Mouse (Mus musculus) hindbrain, embryonic 13.5 days (tissue): ENCODE measurements around the gene Btaf1. TPM values are rescaled to one million over a fixed set of nuclear protein-coding genes. Genes with fewer than 3 reads are reported as not detected.
"Not testable (repeated sequence)": the region's sequence is repeated elsewhere in the genome, so short reads cannot be mapped to it uniquely, and the experiment has no call there.

ENCODE experiments used
- ATAC-seq: fragments of 200-750 bp; cut with Nextera tagmentation; 2 replicates; pipeline ENCODE4 v1.8.0; 2017; ENCODE audit warnings: moderate TSS enrichment; ENCODE audit not compliant: low FRiP score
- H3K27ac ChIP-seq: fragments of 300-500 bp; sonication (generic); 2 replicates; pipeline ENCODE4 v1.5.1; 2015; ENCODE audit warnings: inconsistent platforms, mild to moderate bottlenecking, moderate library complexity
- H3K27me3 ChIP-seq: fragments of 300-500 bp; sonication (generic); 2 replicates; pipeline ENCODE4 v1.6.1; 2015; ENCODE audit warnings: mild to moderate bottlenecking, inconsistent platforms
- H3K36me3 ChIP-seq: fragments of 300-500 bp; sonication (generic); 2 replicates; pipeline ENCODE4 v1.6.1; 2015; ENCODE audit warnings: mild to moderate bottlenecking, inconsistent platforms
- H3K4me1 ChIP-seq: fragments of 300-500 bp; sonication (generic); replicated peaks from 2 replicates; pipeline ENCODE4 v1.6.1; 2015; ENCODE audit warnings: inconsistent platforms
- H3K4me2 ChIP-seq: fragments of 300-500 bp; sonication (generic); 2 replicates; pipeline ENCODE4 v1.6.1; 2015; ENCODE audit warnings: inconsistent platforms, mild to moderate bottlenecking, moderate library complexity
- H3K4me3 ChIP-seq: fragments of 300-500 bp; sonication (generic); 2 replicates; pipeline ENCODE4 v1.5.1; 2015; ENCODE audit warnings: mild to moderate bottlenecking, inconsistent platforms
- H3K9ac ChIP-seq: fragments of 300-500 bp; sonication (generic); 2 replicates; pipeline ENCODE4 v1.6.1; 2015; ENCODE audit warnings: mild to moderate bottlenecking, inconsistent platforms
- H3K9me3 ChIP-seq: fragments of 300-500 bp; sonication (generic); 2 replicates; pipeline ENCODE4 v1.6.1; 2016; ENCODE audit warnings: inconsistent platforms
- WGBS: fragments of 180-500 bp; shearing (Covaris S2); methylation state at CpG from one replicate; pipeline ENCODE4 v1.1.7; 2015; 5-methylcytosine and 5-hydroxymethylcytosine counted together
- polyA plus RNA-seq: library from polyadenylated mRNA; unstranded; fragments of >200 nt; fragmentation: Nextera tagmentation; extraction: Ambion mirVana; gene quantifications from 2 replicates; pipeline ENCODE4 v1.2.1, GENCODE M21; 2015

The Btaf1 gene
- polyA plus RNA-seq, 1 experiment from 2014 or later = 9.8 TPM

- peaks cover 24% of the 10 kb centered on the region for H3K4me1 ChIP-seq
- ATAC-seq = no peak
- peak overlapping the region; percentile 46; the same call in 1 of the 2 replicates for H3K9ac ChIP-seq
- peak overlapping the region; percentile 79; the same call in 1 of the 2 replicates for H3K4me2 ChIP-seq
- WGBS = 88% methylated on average over 6 of the region's 6 CpGs
- no peak overlapping the region for H3K4me3 ChIP-seq
- no peaks in the 10 kb centered on the region for H3K36me3 ChIP-seq
- no peak overlapping the region for H3K27ac ChIP-seq
- H3K27me3 ChIP-seq = no peaks in the 10 kb centered on the region
- no peaks in the 10 kb centered on the region for H3K9me3 ChIP-seq
Observed at GRCm38 (mm10) chr19:36927800-36928361, 2.0 kb downstream of the Btaf1 start.

GRCm38 (mm10) chr19:36929816-36930215 is 3.9 kb downstream of the Btaf1 start:
- Histone ChIP-seq H3K4me1 (peaks cover 23% of the 10 kb centered on the region), H3K36me3 (no peaks in the 10 kb centered on the region), H3K9me3 (no peaks in the 10 kb centered on the region), H3K27ac (no peak overlapping the region), H3K4me3 (no peak overlapping the region), H3K27me3 (no peaks in the 10 kb centered on the region), H3K4me2 (no peak overlapping the region), H3K9ac (no peak overlapping the region)
- ATAC-seq = no peak

GRCm38 (mm10) chr19:36932097-36932496 is 6.2 kb downstream of the Btaf1 start:
- no peaks in the 10 kb centered on the region for H3K9me3 ChIP-seq
- peaks cover 11% of the 10 kb centered on the region for H3K4me1 ChIP-seq
- ATAC-seq = no peak

GRCm38 (mm10) chr19:36932613-36933012 is 6.7 kb downstream of the Btaf1 start:
- Histone ChIP-seq H3K4me3 (no peak overlapping the region), H3K27me3 (no peaks in the 10 kb centered on the region), H3K4me2 (no peak overlapping the region), H3K9me3 (no peaks in the 10 kb centered on the region), H3K36me3 (no peaks in the 10 kb centered on the region), H3K9ac (no peak overlapping the region), H3K4me1 (peaks cover 6% of the 10 kb centered on the region), H3K27ac (no peak overlapping the region)
- no peak for ATAC-seq
- WGBS = 96% methylated on average over 2 of the region's 2 CpGs

More at GRCm38 (mm10) chr19:36932097-36932496, 6.2 kb downstream of the Btaf1 start:
- Histone ChIP-seq H3K4me3 (no peak overlapping the region), H3K27ac (no peak overlapping the region), H3K36me3 (no peaks in the 10 kb centered on the region), H3K27me3 (no peaks in the 10 kb centered on the region), H3K9ac (no peak overlapping the region), H3K4me2 (no peak overlapping the region)

GRCm38 (mm10) chr19:36936285-36936684 is 10.4 kb downstream of the Btaf1 start:
- no peak overlapping the region for H3K4me3 ChIP-seq
- H3K27ac ChIP-seq = no peak overlapping the region
- H3K4me2 ChIP-seq = no peak overlapping the region
- ATAC-seq = no peak
- no peaks in the 10 kb centered on the region for H3K9me3 ChIP-seq
- H3K9ac ChIP-seq = no peak overlapping the region
- 93% methylated on average over 4 of the region's 4 CpGs for WGBS
- H3K4me1 ChIP-seq = no peaks in the 10 kb centered on the region
- no peaks in the 10 kb centered on the region for H3K27me3 ChIP-seq
- no peaks in the 10 kb centered on the region for H3K36me3 ChIP-seq

GRCm38 (mm10) chr19:36938008-36938407 is 12.1 kb downstream of the Btaf1 start:
- H3K4me3 ChIP-seq = no peak overlapping the region
- H3K36me3 ChIP-seq = no peaks in the 10 kb centered on the region
- H3K9ac ChIP-seq = no peak overlapping the region
- no peak overlapping the region for H3K27ac ChIP-seq
- no peaks in the 10 kb centered on the region for H3K4me1 ChIP-seq
- H3K27me3 ChIP-seq = no peaks in the 10 kb centered on the region
- H3K9me3 ChIP-seq = no peaks in the 10 kb centered on the region
- no peak overlapping the region for H3K4me2 ChIP-seq
- ATAC-seq = no peak

GRCm38 (mm10) chr19:36940064-36940463 is 14.2 kb downstream of the Btaf1 start:
- H3K4me2 ChIP-seq = no peak overlapping the region
- H3K27me3 ChIP-seq = no peaks in the 10 kb centered on the region
- no peak overlapping the region for H3K27ac ChIP-seq
- H3K9ac ChIP-seq = no peak overlapping the region
- H3K9me3 ChIP-seq = no peaks in the 10 kb centered on the region
- ATAC-seq = no peak
- no peak overlapping the region for H3K4me3 ChIP-seq
- 97% methylated on average over 1 of the region's 1 CpGs for WGBS
- no peaks in the 10 kb centered on the region for H3K4me1 ChIP-seq
- no peaks in the 10 kb centered on the region for H3K36me3 ChIP-seq

GRCm38 (mm10) chr19:36953637-36954206 is 27.8 kb downstream of the Btaf1 start:
- Histone ChIP-seq H3K36me3 (peaks cover 11% of the 10 kb centered on the region), H3K4me2 (no peak overlapping the region), H3K4me3 (no peak overlapping the region), H3K27ac (0 out of 2 replicates have a peak overlapping the region, but pooled peaks have one; percentile 8), H3K27me3 (no peaks in the 10 kb centered on the region), H3K4me1 (no peaks in the 10 kb centered on the region), H3K9ac (no peak overlapping the region), H3K9me3 (no peaks in the 10 kb centered on the region)
- no peak for ATAC-seq
- 80% methylated on average over 4 of the region's 4 CpGs for WGBS

- no peak overlapping the region for H3K27ac ChIP-seq
- ATAC-seq = no peak
Observed at GRCm38 (mm10) chr19:36958331-36958730, 32.5 kb downstream of the Btaf1 start.

GRCm38 (mm10) chr19:36961320-36961719 is 35.4 kb downstream of the Btaf1 start:
- ATAC-seq = no peak
- Histone ChIP-seq H3K27me3 (no peaks in the 10 kb centered on the region), H3K4me3 (no peak overlapping the region), H3K9me3 (no peaks in the 10 kb centered on the region), H3K4me1 (no peaks in the 10 kb centered on the region), H3K36me3 (peaks cover 51% of the 10 kb centered on the region), H3K4me2 (no peak overlapping the region), H3K27ac (no peak overlapping the region), H3K9ac (no peak overlapping the region)
- 96% methylated on average over 1 of the region's 1 CpGs for WGBS

More at GRCm38 (mm10) chr19:36958331-36958730, 32.5 kb downstream of the Btaf1 start:
- WGBS = 77% methylated on average over 4 of the region's 4 CpGs
- Histone ChIP-seq H3K4me1 (no peaks in the 10 kb centered on the region), H3K9me3 (no peaks in the 10 kb centered on the region), H3K4me2 (no peak overlapping the region), H3K9ac (no peak overlapping the region), H3K27me3 (no peaks in the 10 kb centered on the region), H3K4me3 (no peak overlapping the region), H3K36me3 (peaks cover 34% of the 10 kb centered on the region)

- H3K4me2 ChIP-seq, H3K9me3 ChIP-seq, H3K27me3 ChIP-seq, H3K9ac ChIP-seq, H3K4me1 ChIP-seq, H3K4me3 ChIP-seq, H3K27ac ChIP-seq, ATAC-seq: not testable (repeated sequence)
- H3K36me3 ChIP-seq = peaks cover 55% of the 10 kb centered on the region
- 90% methylated on average over 6 of the region's 6 CpGs for WGBS
Observed at GRCm38 (mm10) chr19:36962544-36963260, 36.8 kb downstream of the Btaf1 start.

GRCm38 (mm10) chr19:37004557-37004956 is 78.7 kb downstream of the Btaf1 start:
- Histone ChIP-seq H3K27me3 (no peaks in the 10 kb centered on the region), H3K36me3 (peaks cover 80% of the 10 kb centered on the region), H3K9me3 (no peaks in the 10 kb centered on the region), H3K4me3 (no peak overlapping the region), H3K9ac (no peak overlapping the region), H3K4me1 (no peaks in the 10 kb centered on the region), H3K4me2 (no peak overlapping the region), H3K27ac (no peak overlapping the region)
- ATAC-seq = no peak
- 90% methylated on average over 5 of the region's 5 CpGs for WGBS

GRCm38 (mm10) chr19:37009878-37010281 is 84.0 kb downstream of the Btaf1 start:
- no peaks in the 10 kb centered on the region for H3K4me1 ChIP-seq
- ATAC-seq = no peak
- no peak overlapping the region for H3K4me3 ChIP-seq
- no peaks in the 10 kb centered on the region for H3K9me3 ChIP-seq
- H3K36me3 ChIP-seq = peaks cover 89% of the 10 kb centered on the region
- H3K27me3 ChIP-seq = no peaks in the 10 kb centered on the region
- H3K27ac ChIP-seq = no peak overlapping the region
- H3K9ac ChIP-seq = no peak overlapping the region
- whole genome bisulfite sequencing = 95% methylated on average over 3 of the region's 3 CpGs
- no peak overlapping the region for H3K4me2 ChIP-seq
